Mouse (Mus musculus) heart, embryonic 12.5 days (tissue): Measurements from ENCODE around the gene Rab6b. TPM values are rescaled to one million over a fixed set of nuclear protein-coding genes. Genes with fewer than 3 reads are reported as not detected.
"Not testable (repeated sequence)": the region's sequence is repeated elsewhere in the genome, so short reads cannot be mapped to it uniquely, and the experiment has no call there.

Experiments
- ATAC-seq: fragments of 200-750 bp; cut with Nextera tagmentation; 2 replicates; pipeline ENCODE4 v1.8.0; 2017; ENCODE audit warnings: moderate TSS enrichment, moderate library complexity; ENCODE audit not compliant: insufficient number of reproducible peaks, low FRiP score
- H3K27ac ChIP-seq: fragments of 300-500 bp; sonication (generic); 2 replicates; pipeline ENCODE4 v1.5.1; 2016; ENCODE audit warnings: mild to moderate bottlenecking, moderate library complexity; ENCODE audit not compliant: poor library complexity, severe bottlenecking
- H3K27me3 ChIP-seq: fragments of 300-500 bp; sonication (generic); replicated peaks from 2 replicates; pipeline ENCODE4 v1.6.1; 2016; ENCODE audit warnings: mild to moderate bottlenecking, moderate library complexity
- H3K36me3 ChIP-seq: fragments of 300-500 bp; sonication (generic); 2 replicates; pipeline ENCODE4 v1.6.1; 2016; ENCODE audit warnings: mild to moderate bottlenecking, moderate library complexity
- H3K4me1 ChIP-seq: fragments of 300-500 bp; sonication (generic); replicated peaks from 2 replicates; pipeline ENCODE4 v1.6.1; 2016; ENCODE audit warnings: mild to moderate bottlenecking
- H3K4me2 ChIP-seq: fragments of 300-500 bp; sonication (generic); 2 replicates; pipeline ENCODE4 v1.6.1; 2016; ENCODE audit warnings: mild to moderate bottlenecking, moderate library complexity
- H3K4me3 ChIP-seq: fragments of 300-500 bp; sonication (generic); 2 replicates; pipeline ENCODE4 v1.5.1; 2016; ENCODE audit warnings: mild to moderate bottlenecking
- H3K9ac ChIP-seq: fragments of 300-500 bp; sonication (generic); 2 replicates; pipeline ENCODE4 v1.6.1; 2016; ENCODE audit warnings: mild to moderate bottlenecking, moderate library complexity
- H3K9me3 ChIP-seq: fragments of 300-500 bp; sonication (generic); replicated peaks from 2 replicates; pipeline ENCODE4 v1.6.1; 2016; ENCODE audit warnings: mild to moderate bottlenecking, moderate library complexity
- WGBS: fragments of 180-500 bp; shearing (Covaris S2); methylation state at CpG from one replicate; pipeline ENCODE4 v1.1.7; 2016; 5-methylcytosine and 5-hydroxymethylcytosine counted together
- polyA plus RNA-seq: library from polyadenylated mRNA; unstranded; fragments of >200 nt; fragmentation: Nextera tagmentation; extraction: Ambion mirVana; gene quantifications from 2 replicates; pipeline ENCODE4 v1.2.1, GENCODE M21; 2016

Gene Rab6b
- polyA plus RNA-seq, 1 experiment from 2014 or later, result 3.2 TPM

- H3K9ac ChIP-seq, result no peak overlapping the region
- H3K4me1 ChIP-seq, result peaks cover 45% of the 10 kb centered on the region
- no peak for ATAC-seq
- no peaks in the 10 kb centered on the region for H3K9me3 ChIP-seq
- no peak overlapping the region for H3K4me3 ChIP-seq
- WGBS, result 40% methylated on average over 4 of the region's 4 CpGs
- 0 out of 2 replicates have a peak, but pooled peaks cover 4% of the 10 kb centered on the region for H3K27me3 ChIP-seq
- H3K4me2 ChIP-seq, result no peak overlapping the region
- no peaks in the 10 kb centered on the region for H3K36me3 ChIP-seq
- no peak overlapping the region for H3K27ac ChIP-seq
Measured at GRCm38 (mm10) chr9:103143881-103144280, 32.3 kb downstream of the Rab6b start.

- Histone ChIP-seq H3K9me3 (no peaks in the 10 kb centered on the region), H3K4me1 (peaks cover 33% of the 10 kb centered on the region), H3K36me3 (no peaks in the 10 kb centered on the region), H3K4me3 (no peak overlapping the region), H3K27ac (no peak overlapping the region), H3K4me2 (no peak overlapping the region), H3K9ac (no peak overlapping the region), H3K27me3 (0 out of 2 replicates have a peak, but pooled peaks cover 4% of the 10 kb centered on the region)
- no peak for ATAC-seq
- 41% methylated on average over 5 of the region's 5 CpGs for WGBS
Measured at GRCm38 (mm10) chr9:103145351-103145750, 33.8 kb downstream of the Rab6b start.

- no peak for ATAC-seq
- 77% methylated on average over 10 of the region's 10 CpGs for WGBS
- Histone ChIP-seq H3K27ac (no peak overlapping the region), H3K36me3 (no peaks in the 10 kb centered on the region), H3K9ac (no peak overlapping the region), H3K4me1 (peaks cover 24% of the 10 kb centered on the region), H3K4me2 (no peak overlapping the region), H3K4me3 (no peak overlapping the region), H3K27me3 (0 out of 2 replicates have a peak, but pooled peaks cover 4% of the 10 kb centered on the region), H3K9me3 (no peaks in the 10 kb centered on the region)
Measured at GRCm38 (mm10) chr9:103146257-103146656, 34.7 kb downstream of the Rab6b start.

GRCm38 (mm10) chr9:103146703-103147102 lies 35.1 kb downstream of the Rab6b start:
- no peak overlapping the region for H3K4me3 ChIP-seq
- no peak overlapping the region for H3K4me2 ChIP-seq
- no peak overlapping the region for H3K27ac ChIP-seq
- H3K4me1 ChIP-seq, result peaks cover 20% of the 10 kb centered on the region
- H3K27me3 ChIP-seq, result 0 out of 2 replicates have a peak, but pooled peaks cover 4% of the 10 kb centered on the region
- WGBS, result 40% methylated on average over 9 of the region's 9 CpGs
- no peaks in the 10 kb centered on the region for H3K9me3 ChIP-seq
- H3K9ac ChIP-seq, result no peak overlapping the region
- no peak for ATAC-seq
- no peaks in the 10 kb centered on the region for H3K36me3 ChIP-seq

- WGBS, result 49% methylated on average over 13 of the region's 13 CpGs
- no peak overlapping the region for H3K4me2 ChIP-seq
- H3K27ac ChIP-seq, result no peak overlapping the region
- no peak overlapping the region for H3K9ac ChIP-seq
- 0 out of 2 replicates have a peak, but pooled peaks cover 4% of the 10 kb centered on the region for H3K27me3 ChIP-seq
- no peak overlapping the region for H3K4me3 ChIP-seq
- peaks cover 20% of the 10 kb centered on the region for H3K4me1 ChIP-seq
- no peaks in the 10 kb centered on the region for H3K36me3 ChIP-seq
- no peaks in the 10 kb centered on the region for H3K9me3 ChIP-seq
- ATAC-seq, result no peak
Measured at GRCm38 (mm10) chr9:103147103-103147502, 35.5 kb downstream of the Rab6b start.

GRCm38 (mm10) chr9:103149074-103149799 lies 37.6 kb downstream of the Rab6b start:
- ATAC-seq, result no peak
- no peaks in the 10 kb centered on the region for H3K36me3 ChIP-seq
- H3K9me3 ChIP-seq, result no peaks in the 10 kb centered on the region
- H3K27ac ChIP-seq, result no peak overlapping the region
- no peak overlapping the region for H3K9ac ChIP-seq
- WGBS, result 75% methylated on average over 12 of the region's 12 CpGs
- H3K4me1 ChIP-seq, result peaks cover 20% of the 10 kb centered on the region
- no peak overlapping the region for H3K4me2 ChIP-seq
- no peak overlapping the region for H3K4me3 ChIP-seq
- 0 out of 2 replicates have a peak, but pooled peaks cover 4% of the 10 kb centered on the region for H3K27me3 ChIP-seq

GRCm38 (mm10) chr9:103153286-103153685 lies 41.7 kb downstream of the Rab6b start:
- no peak overlapping the region for H3K27ac ChIP-seq
- H3K9ac ChIP-seq, result no peak overlapping the region
- H3K9me3 ChIP-seq, result no peaks in the 10 kb centered on the region
- no peak overlapping the region for H3K4me2 ChIP-seq
- 77% methylated on average over 5 of the region's 5 CpGs for WGBS
- H3K4me3 ChIP-seq, result no peak overlapping the region
- ATAC-seq, result no peak
- no peaks in the 10 kb centered on the region for H3K36me3 ChIP-seq
- H3K4me1 ChIP-seq, result peaks cover 6% of the 10 kb centered on the region
- H3K27me3 ChIP-seq, result no peaks in the 10 kb centered on the region

- H3K9ac ChIP-seq, result no peak overlapping the region
- H3K4me1 ChIP-seq, result peaks cover 6% of the 10 kb centered on the region
- no peak overlapping the region for H3K4me2 ChIP-seq
- WGBS, result 75% methylated on average over 2 of the region's 2 CpGs
- no peaks in the 10 kb centered on the region for H3K27me3 ChIP-seq
- H3K4me3 ChIP-seq, result no peak overlapping the region
- no peaks in the 10 kb centered on the region for H3K36me3 ChIP-seq
- no peak for ATAC-seq
- H3K9me3 ChIP-seq, result no peaks in the 10 kb centered on the region
- no peak overlapping the region for H3K27ac ChIP-seq
Measured at GRCm38 (mm10) chr9:103154568-103154967, 43.0 kb downstream of the Rab6b start.

GRCm38 (mm10) chr9:103155158-103155557 lies 43.6 kb downstream of the Rab6b start:
- not testable (repeated sequence) for H3K36me3 ChIP-seq, H3K4me2 ChIP-seq, H3K27me3 ChIP-seq, H3K27ac ChIP-seq, H3K9me3 ChIP-seq, H3K9ac ChIP-seq, ATAC-seq, H3K4me1 ChIP-seq, H3K4me3 ChIP-seq
- 83% methylated on average over 7 of the region's 7 CpGs for WGBS

GRCm38 (mm10) chr9:103163806-103164205 lies 52.2 kb downstream of the Rab6b start:
- no peaks in the 10 kb centered on the region for H3K9me3 ChIP-seq
- 0 out of 2 replicates have a peak, but pooled peaks cover 9% of the 10 kb centered on the region for H3K27me3 ChIP-seq
- H3K4me1 ChIP-seq, result peaks cover 3% of the 10 kb centered on the region; the same call in 1 of the 2 replicates
- H3K27ac ChIP-seq, result no peak overlapping the region
- no peak overlapping the region for H3K9ac ChIP-seq
- ATAC-seq, result no peak
- H3K36me3 ChIP-seq, result no peaks in the 10 kb centered on the region
- H3K4me3 ChIP-seq, result no peak overlapping the region
- WGBS, result 58% methylated on average over 15 of the region's 15 CpGs
- no peak overlapping the region for H3K4me2 ChIP-seq

GRCm38 (mm10) chr9:103168046-103168445 lies 56.5 kb downstream of the Rab6b start:
- Histone ChIP-seq H3K4me2 (no peak overlapping the region), H3K4me1 (peaks cover 5% of the 10 kb centered on the region; the same call in 1 of the 2 replicates), H3K9ac (no peak overlapping the region), H3K36me3 (no peaks in the 10 kb centered on the region), H3K27me3 (0 out of 2 replicates have a peak, but pooled peaks cover 20% of the 10 kb centered on the region), H3K4me3 (no peak overlapping the region), H3K9me3 (no peaks in the 10 kb centered on the region), H3K27ac (no peak overlapping the region)
- no peak for ATAC-seq
- WGBS, result 89% methylated on average over 6 of the region's 6 CpGs
